Comparison of ENCODE assay signal across 14 mouse cellular contexts in the genomic region with DNA sequence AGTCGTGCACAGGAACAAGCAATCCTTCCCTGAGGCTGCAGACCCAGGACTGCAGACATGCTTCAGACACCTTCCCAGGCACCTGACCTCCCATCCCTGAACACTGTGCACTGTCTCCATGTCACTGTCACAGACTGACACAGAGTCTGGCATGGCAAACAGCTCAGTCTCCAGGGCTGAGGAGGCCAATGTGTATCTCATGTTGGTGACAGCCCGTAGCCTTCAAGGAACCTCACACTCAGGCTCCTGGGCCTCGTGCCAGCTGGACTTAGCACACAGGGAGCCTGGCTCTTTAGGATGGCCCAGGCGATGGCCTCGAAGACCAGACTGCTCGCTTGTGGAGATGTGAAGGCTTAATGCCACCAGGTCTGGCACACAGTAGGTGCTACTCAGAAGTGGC. TPM values are rescaled to one million over a fixed set of nuclear protein-coding genes. Genes with fewer than 3 reads are reported as not detected.
DNase-seq lines count a peak whose midpoint lies in the region; ATAC-seq lines count a peak whose summit lies in the region.
"Had no signal": no experiment of that assay in that cellular context is flagged by ENCODE, and none has a peak within 500 bp of the region (broad histone marks: within the 10 kb centered on the region; RNA-seq: fewer than 3 reads in every experiment).

No protein-coding gene starts in this region.

- H3K4me1 ChIP-seq in kidney, embryonic 14.5 days (ENCODE audit: control insufficient read depth, insufficient read depth, low read length): no peaks in the 10 kb centered on the region
- H3K4me1 ChIP-seq in lung, embryonic 15.5 days: 0 out of 2 replicates have a peak, but pooled peaks cover 9% of the 10 kb centered on the region
- peaks cover 13% of the 10 kb centered on the region for H3K4me1 ChIP-seq in midbrain, embryonic 15.5 days
- H3K4me1 ChIP-seq: limb, embryonic 10.5 days had no signal

- H3K27me3 ChIP-seq in kidney, embryonic 14.5 days (ENCODE audit: control insufficient read depth, insufficient read depth, low read length): no peaks in the 10 kb centered on the region
- H3K27me3 ChIP-seq in lung, embryonic 15.5 days: no peaks in the 10 kb centered on the region; the same call in 1 of the 2 replicates
- no peaks in the 10 kb centered on the region for H3K27me3 ChIP-seq in midbrain, embryonic 15.5 days (replicated peaks)

- H3K9me3 ChIP-seq in kidney, embryonic 14.5 days (ENCODE audit: control insufficient read depth, low read length): no peaks in the 10 kb centered on the region
- H3K9me3 ChIP-seq in lung, embryonic 15.5 days: no peaks in the 10 kb centered on the region
- no peaks in the 10 kb centered on the region for H3K9me3 ChIP-seq in midbrain, embryonic 15.5 days
- H3K9me3 ChIP-seq: limb, embryonic 10.5 days had no signal

- no peaks in the 10 kb centered on the region for H3K36me3 ChIP-seq in kidney, embryonic 14.5 days (ENCODE audit: control insufficient read depth, insufficient read depth, low read length)
- H3K36me3 ChIP-seq in lung, embryonic 15.5 days: no peaks in the 10 kb centered on the region
- no peaks in the 10 kb centered on the region for H3K36me3 ChIP-seq in midbrain, embryonic 15.5 days (replicated peaks)
- H3K36me3 ChIP-seq: limb, embryonic 10.5 days had no signal

- ATAC-seq in kidney, embryonic 14.5 days (ENCODE audit: low FRiP score, low TSS enrichment): no peak
- ATAC-seq in lung, embryonic 15.5 days (ENCODE audit: borderline replicate concordance, extremely low read depth, low FRiP score, low TSS enrichment): peak; percentile 79
- no peak for ATAC-seq in midbrain, embryonic 15.5 days (replicated peaks)
- ATAC-seq: inflammation-experienced regulatory T-cells, adult 6 months had no signal

- H3K4me2 ChIP-seq in kidney, embryonic 14.5 days (replicated peaks; ENCODE audit: low read depth, low read length): no peak overlapping the region
- no peak overlapping the region for H3K4me2 ChIP-seq in lung, embryonic 15.5 days
- H3K4me2 ChIP-seq in midbrain, embryonic 15.5 days: no peak overlapping the region

- no peak overlapping the region for H3K9ac ChIP-seq in kidney, embryonic 14.5 days (ENCODE audit: low read depth, low read length)
- H3K9ac ChIP-seq in lung, embryonic 15.5 days: no peak overlapping the region
- H3K9ac ChIP-seq in midbrain, embryonic 15.5 days: no peak overlapping the region

- no peak overlapping the region for H3K4me3 ChIP-seq in kidney, embryonic 14.5 days (ENCODE audit: low read length)
- H3K4me3 ChIP-seq in lung, embryonic 15.5 days: no peak overlapping the region
- H3K4me3 ChIP-seq in midbrain, embryonic 15.5 days: no peak overlapping the region
- H3K4me3 ChIP-seq: limb, embryonic 10.5 days had no signal

- WGBS in kidney, embryonic 14.5 days: 83% methylated on average over 6 of the region's 6 CpGs
- WGBS in lung, embryonic 15.5 days: 50% methylated on average over 6 of the region's 6 CpGs
- WGBS in midbrain, embryonic 15.5 days: 87% methylated on average over 6 of the region's 6 CpGs

- no peak overlapping the region for H3K27ac ChIP-seq in kidney, embryonic 14.5 days (ENCODE audit: low read depth, low read length)
- H3K27ac ChIP-seq in lung, embryonic 15.5 days: no peak overlapping the region
- no peak overlapping the region for H3K27ac ChIP-seq in midbrain, embryonic 15.5 days
- H3K27ac ChIP-seq: limb, embryonic 10.5 days had no signal

- DNase-seq in kidney, adult 18-20 months: peak; percentile 22
- peak; percentile 74 for DNase-seq in adrenal gland, adult 8-10 months
- peak; percentile 84 to 89 for DNase-seq in cerebellum, postnatal 14 days
- no peak for DNase-seq in spleen, postnatal 36 days (ENCODE audit: low spot score in 2 of 2)
- no peak for DNase-seq in layer of hippocampus, postnatal 25 days (ENCODE audit: extremely low spot score in 1 of 2, low spot score in 1 of 2)

RNA-seq across cellular contexts. Expression of gene Kcnk15, which starts 27.4 kb away (rescaled TPM):
- polyA plus RNA-seq in kidney, embryonic 14.5 days (2014; fragmentation: Nextera tagmentation; extraction: Ambion mirVana): not detected in 2 replicates
- total RNA-seq in adrenal gland, adult 8-10 months (2022): not detected
- polyA plus RNA-seq in lung, embryonic 15.5 days (2015; fragmentation: Nextera tagmentation; extraction: Ambion mirVana): not detected in 2 replicates
- total RNA-seq in layer of hippocampus, postnatal 25 days (2021): not detected
- polyA plus RNA-seq in midbrain, embryonic 15.5 days (2015; fragmentation: Nextera tagmentation; extraction: Ambion mirVana): 0.22 TPM in 1 of 2 replicates, not detected in the other
- total RNA-seq: gastrocnemius, postnatal 4 days; megakaryocyte-erythroid progenitor cell, adult 5-6 weeks had no signal
- polyA plus RNA-seq: embryonic facial prominence, embryonic 11.5 days; inflammation-experienced regulatory T-cells, adult 6 months; limb, embryonic 10.5 days; testis, adult 2 months had no signal

RNA-seq across cellular contexts. Expression of gene Rims4, which starts 37.6 kb away (rescaled TPM):
- polyA plus RNA-seq in kidney, embryonic 14.5 days (2014; fragmentation: Nextera tagmentation; extraction: Ambion mirVana): 0.51 and 0.70 TPM in 2 replicates
- 100 to 1,000 TPM in 2 of 4 experiments, 10 to 100 TPM in 2; 85.0 to 169 (median 121) TPM for total RNA-seq in adrenal gland, adult 8-10 months (2022)
- polyA plus RNA-seq in lung, embryonic 15.5 days (2015; fragmentation: Nextera tagmentation; extraction: Ambion mirVana): 0.11 and 0.19 TPM in 2 replicates
- 10 to 100 TPM; 42.6 to 47.9 TPM for total RNA-seq in layer of hippocampus, postnatal 25 days (2021)
- 21.1 TPM in 2 replicates for polyA plus RNA-seq in midbrain, embryonic 15.5 days (2015; fragmentation: Nextera tagmentation; extraction: Ambion mirVana)
- total RNA-seq: megakaryocyte-erythroid progenitor cell, adult 5-6 weeks had no signal
- polyA plus RNA-seq: inflammation-experienced regulatory T-cells, adult 6 months had no signal

Comparison
In these comparisons a context has a peak if more than half of its experiments do, and no peak if none do; other contexts are left out.
1. DNase-seq: peak in kidney, adult 18-20 months (single experiment), adrenal gland, adult 8-10 months (single experiment) and cerebellum, postnatal 14 days (2 of 2); none in spleen, postnatal 36 days (0 of 2) and layer of hippocampus, postnatal 25 days (0 of 2).
2. RNA of gene Rims4, which starts 37.6 kb away (polyA plus RNA-seq): 21.1 TPM in midbrain, embryonic 15.5 days; 0.51 to 0.70 TPM in kidney, embryonic 14.5 days and 0.11 to 0.19 TPM in lung, embryonic 15.5 days; every median in the first group is over 10 times any median in the second.